Mouse (Mus musculus) C2C12 (cell line): ENCODE measurements around the gene Fbn1.

Source experiments
- CTCF ChIP-seq: IDR thresholded peaks from one replicate; pipeline ENCODE4 v1.5.1; 2011; ENCODE audit not compliant: control insufficient read depth, insufficient read depth, insufficient read length
- FOSL1 ChIP-seq: IDR thresholded peaks from one replicate; pipeline ENCODE4 v1.8.0; 2011; ENCODE audit warnings: mild to moderate bottlenecking, low read length; ENCODE audit not compliant: poor library complexity, insufficient read depth, severe bottlenecking
- MAX ChIP-seq: IDR thresholded peaks from one replicate; pipeline ENCODE4 v1.6.1; 2011; ENCODE audit warnings: mild to moderate bottlenecking, control low read depth
- USF1 ChIP-seq: IDR thresholded peaks from one replicate; pipeline ENCODE4 v1.6.1; 2011; ENCODE audit warnings: low read depth, mild to moderate bottlenecking, control low read depth, moderate library complexity

GRCm38 (mm10) chr2:125402276-125402675, 105.5 kb downstream of the Fbn1 start:
- TF ChIP-seq CTCF (no peak), MAX (no peak), USF1 (no peak), FOSL1 (no peak)
